9 mouse cellular contexts compared by ENCODE assay signal in genomic region chr16:30928076-30928750, GRCm38 (mm10).
"Had no signal": no experiment of that assay in that cellular context is flagged by ENCODE, and none has a peak within 500 bp of the region (broad histone marks: within the 10 kb centered on the region; RNA-seq: fewer than 3 reads in every experiment).

No protein-coding gene starts in this region.

- H3K9me3 ChIP-seq: intestine, embryonic 15.5 days; kidney, embryonic 15.5 days; liver, embryonic 13.5 days; midbrain, embryonic 15.5 days had no signal

- H3K27me3 ChIP-seq: intestine, embryonic 15.5 days; kidney, embryonic 15.5 days; liver, embryonic 13.5 days; midbrain, embryonic 15.5 days had no signal

- ATAC-seq: intestine, embryonic 15.5 days; midbrain, embryonic 15.5 days had no signal

- DNase-seq: kidney, adult 2 months; kidney, postnatal 25 days; liver, embryonic 13.5 days; lung, adult 18-20 months; thymus, postnatal 36 days had no signal

- H3K27ac ChIP-seq: intestine, embryonic 15.5 days; kidney, embryonic 15.5 days; limb, embryonic 13.5 days; liver, embryonic 13.5 days; midbrain, embryonic 15.5 days had no signal

- H3K4me2 ChIP-seq: intestine, embryonic 15.5 days; kidney, embryonic 15.5 days; limb, embryonic 13.5 days; liver, embryonic 13.5 days; midbrain, embryonic 15.5 days had no signal

- H3K4me3 ChIP-seq: intestine, embryonic 15.5 days; kidney, embryonic 15.5 days; limb, embryonic 13.5 days; liver, embryonic 13.5 days; midbrain, embryonic 15.5 days had no signal

- H3K4me1 ChIP-seq: intestine, embryonic 15.5 days; limb, embryonic 13.5 days; midbrain, embryonic 15.5 days had no signal

- H3K36me3 ChIP-seq: intestine, embryonic 15.5 days; kidney, embryonic 15.5 days; limb, embryonic 13.5 days; midbrain, embryonic 15.5 days had no signal

- H3K9ac ChIP-seq: intestine, embryonic 15.5 days; kidney, embryonic 15.5 days; limb, embryonic 13.5 days; liver, embryonic 13.5 days; midbrain, embryonic 15.5 days had no signal
